Mouse (Mus musculus): ENCODE measurements around the gene Erap1. TPM values are rescaled to one million over a fixed set of nuclear protein-coding genes. Genes with fewer than 3 reads are reported as not detected.
"Not testable (repeated sequence)": the region's sequence is repeated elsewhere in the genome, so short reads cannot be mapped to it uniquely, and the experiment has no call there.

The Erap1 gene
- 2.9 and 4.7 TPM in 2 replicates for polyA plus RNA-seq (2014; fragmentation: Nextera tagmentation; extraction: Ambion mirVana)

GRCm38 (mm10) chr13:74638793-74639711, at the start of gene Erap1:
Gene Erap1, plus strand, starts transcription at chr13:74639568.
- under 1% methylated on average over 12 of the region's 12 CpGs for whole genome bisulfite sequencing
- Histone ChIP-seq H3K4me1 (replicated peaks; ENCODE audit: control insufficient read depth, insufficient read depth, low read length) (no peaks in the 10 kb centered on the region; the same call in 1 of the 2 replicates), H3K27ac (ENCODE audit: low read depth, low read length) (peak within 1 kb of the TSS; percentile 60; the same call in 1 of the 2 replicates), H3K4me2 (ENCODE audit: low read depth, low read length, severe bottlenecking) (peak within 1 kb of the TSS; percentile 64), H3K27me3 (ENCODE audit: control insufficient read depth, insufficient read depth, low read length) (no peaks in the 10 kb centered on the region), H3K4me3 (ENCODE audit: low read depth, low read length) (peak within 1 kb of the TSS; percentile 64), H3K9me3 (ENCODE audit: control insufficient read depth, low read length) (no peaks in the 10 kb centered on the region), H3K9ac (ENCODE audit: low read length) (peak within 1 kb of the TSS; percentile 93), H3K36me3 (ENCODE audit: control insufficient read depth, insufficient read depth, low read length) (no peaks in the 10 kb centered on the region)
- ATAC-seq (replicated peaks; ENCODE audit: low FRiP score) (peak; percentile 70), DNase-seq (ENCODE audit: low spot score) (peak; percentile 67)

GRCm38 (mm10) chr13:74591401-74591821, 48.0 kb upstream of the Erap1 start:
- whole genome bisulfite sequencing: 57% methylated on average over 12 of the region's 12 CpGs
- H3K9me3 ChIP-seq (ENCODE audit: control insufficient read depth, low read length): not testable (repeated sequence)

GRCm38 (mm10) chr13:74591828-74592227, 47.5 kb upstream of the Erap1 start:
- not testable (repeated sequence) for H3K4me2 ChIP-seq (ENCODE audit: low read depth, low read length, severe bottlenecking); H3K36me3 ChIP-seq (ENCODE audit: control insufficient read depth, insufficient read depth, low read length); H3K27me3 ChIP-seq (ENCODE audit: control insufficient read depth, insufficient read depth, low read length); H3K4me1 ChIP-seq (replicated peaks; ENCODE audit: control insufficient read depth, insufficient read depth, low read length); H3K9me3 ChIP-seq (ENCODE audit: control insufficient read depth, low read length); H3K27ac ChIP-seq (ENCODE audit: low read depth, low read length); DNase-seq (ENCODE audit: low spot score); H3K9ac ChIP-seq (ENCODE audit: low read length); H3K4me3 ChIP-seq (ENCODE audit: low read depth, low read length); ATAC-seq (replicated peaks; ENCODE audit: low FRiP score)
- 84% methylated on average over 2 of the region's 2 CpGs for WGBS

More at GRCm38 (mm10) chr13:74591401-74591821, 48.0 kb upstream of the Erap1 start:
- not testable (repeated sequence) for H3K4me3 ChIP-seq (ENCODE audit: low read depth, low read length); ATAC-seq (replicated peaks; ENCODE audit: low FRiP score); DNase-seq (ENCODE audit: low spot score); H3K27ac ChIP-seq (ENCODE audit: low read depth, low read length); H3K9ac ChIP-seq (ENCODE audit: low read length); H3K36me3 ChIP-seq (ENCODE audit: control insufficient read depth, insufficient read depth, low read length); H3K4me1 ChIP-seq (replicated peaks; ENCODE audit: control insufficient read depth, insufficient read depth, low read length); H3K4me2 ChIP-seq (ENCODE audit: low read depth, low read length, severe bottlenecking); H3K27me3 ChIP-seq (ENCODE audit: control insufficient read depth, insufficient read depth, low read length)

- not testable (repeated sequence) for H3K27ac ChIP-seq (ENCODE audit: low read depth, low read length); ATAC-seq (replicated peaks; ENCODE audit: low FRiP score); H3K4me2 ChIP-seq (ENCODE audit: low read depth, low read length, severe bottlenecking); DNase-seq (ENCODE audit: low spot score); H3K36me3 ChIP-seq (ENCODE audit: control insufficient read depth, insufficient read depth, low read length); H3K9me3 ChIP-seq (ENCODE audit: control insufficient read depth, low read length); H3K4me3 ChIP-seq (ENCODE audit: low read depth, low read length); H3K27me3 ChIP-seq (ENCODE audit: control insufficient read depth, insufficient read depth, low read length); H3K9ac ChIP-seq (ENCODE audit: low read length); H3K4me1 ChIP-seq (replicated peaks; ENCODE audit: control insufficient read depth, insufficient read depth, low read length)
- WGBS: 93% methylated on average over 2 of the region's 2 CpGs
These were observed 42.3 kb upstream of the Erap1 start for GRCm38 (mm10) chr13:74597022-74597421.

GRCm38 (mm10) chr13:74601776-74602175, 37.6 kb upstream of the Erap1 start:
- no CpG with 5 or more reads among the region's 1 CpGs for WGBS
- not testable (repeated sequence) for DNase-seq (ENCODE audit: low spot score)

GRCm38 (mm10) chr13:74617163-74618019, 22.0 kb upstream of the Erap1 start:
- H3K9me3 ChIP-seq (ENCODE audit: control insufficient read depth, low read length); H3K4me1 ChIP-seq (replicated peaks; ENCODE audit: control insufficient read depth, insufficient read depth, low read length); H3K27me3 ChIP-seq (ENCODE audit: control insufficient read depth, insufficient read depth, low read length); H3K36me3 ChIP-seq (ENCODE audit: control insufficient read depth, insufficient read depth, low read length): not testable (repeated sequence)
- ATAC-seq (replicated peaks; ENCODE audit: low FRiP score) (peak; percentile 96), DNase-seq (ENCODE audit: low spot score) (peak; percentile 81)
- Histone ChIP-seq H3K9ac (ENCODE audit: low read length) (peak overlapping the region; percentile 56), H3K4me3 (ENCODE audit: low read depth, low read length) (peak overlapping the region; percentile 41), H3K27ac (ENCODE audit: low read depth, low read length) (peak overlapping the region; percentile 74), H3K4me2 (ENCODE audit: low read depth, low read length, severe bottlenecking) (peak overlapping the region; percentile 48)
- 11% methylated on average over 22 of the region's 22 CpGs for WGBS

More at GRCm38 (mm10) chr13:74601776-74602175, 37.6 kb upstream of the Erap1 start:
- not testable (repeated sequence) for H3K27me3 ChIP-seq (ENCODE audit: control insufficient read depth, insufficient read depth, low read length); H3K27ac ChIP-seq (ENCODE audit: low read depth, low read length); H3K36me3 ChIP-seq (ENCODE audit: control insufficient read depth, insufficient read depth, low read length); H3K9ac ChIP-seq (ENCODE audit: low read length); ATAC-seq (replicated peaks; ENCODE audit: low FRiP score); H3K4me3 ChIP-seq (ENCODE audit: low read depth, low read length); H3K4me1 ChIP-seq (replicated peaks; ENCODE audit: control insufficient read depth, insufficient read depth, low read length); H3K9me3 ChIP-seq (ENCODE audit: control insufficient read depth, low read length); H3K4me2 ChIP-seq (ENCODE audit: low read depth, low read length, severe bottlenecking)

- Histone ChIP-seq H3K4me1 (replicated peaks; ENCODE audit: control insufficient read depth, insufficient read depth, low read length) (no peaks in the 10 kb centered on the region), H3K4me3 (ENCODE audit: low read depth, low read length) (no peak overlapping the region), H3K4me2 (ENCODE audit: low read depth, low read length, severe bottlenecking) (no peak overlapping the region), H3K27ac (ENCODE audit: low read depth, low read length) (no peak overlapping the region), H3K9me3 (ENCODE audit: control insufficient read depth, low read length) (no peaks in the 10 kb centered on the region), H3K36me3 (ENCODE audit: control insufficient read depth, insufficient read depth, low read length) (no peaks in the 10 kb centered on the region), H3K9ac (ENCODE audit: low read length) (no peak overlapping the region), H3K27me3 (ENCODE audit: control insufficient read depth, insufficient read depth, low read length) (no peaks in the 10 kb centered on the region)
- 59% methylated on average over 1 of the region's 1 CpGs for WGBS
- ATAC-seq (replicated peaks; ENCODE audit: low FRiP score) (no peak), DNase-seq (ENCODE audit: low spot score) (no peak)
These were observed 7.0 kb upstream of the Erap1 start for GRCm38 (mm10) chr13:74632327-74632726.

GRCm38 (mm10) chr13:74632857-74633256, 6.5 kb upstream of the Erap1 start:
- no peaks in the 10 kb centered on the region for H3K4me1 ChIP-seq (replicated peaks; ENCODE audit: control insufficient read depth, insufficient read depth, low read length)
- H3K36me3 ChIP-seq (ENCODE audit: control insufficient read depth, insufficient read depth, low read length): no peaks in the 10 kb centered on the region
- no peak overlapping the region for H3K27ac ChIP-seq (ENCODE audit: low read depth, low read length)
- ATAC-seq (replicated peaks; ENCODE audit: low FRiP score) (no peak), DNase-seq (ENCODE audit: low spot score) (no peak)
- no peak overlapping the region for H3K4me2 ChIP-seq (ENCODE audit: low read depth, low read length, severe bottlenecking)
- H3K9ac ChIP-seq (ENCODE audit: low read length): no peak overlapping the region
- H3K27me3 ChIP-seq (ENCODE audit: control insufficient read depth, insufficient read depth, low read length): no peaks in the 10 kb centered on the region
- H3K9me3 ChIP-seq (ENCODE audit: control insufficient read depth, low read length): no peaks in the 10 kb centered on the region
- WGBS: 86% methylated on average over 3 of the region's 3 CpGs
- no peak overlapping the region for H3K4me3 ChIP-seq (ENCODE audit: low read depth, low read length)
